Mouse (Mus musculus) heart, embryonic 14.5 days (tissue): ENCODE data around the gene Plekhh2. TPM values are rescaled to one million over a fixed set of nuclear protein-coding genes. Genes with fewer than 3 reads are reported as not detected.

Source experiments
- ATAC-seq: fragments of 200-750 bp; cut with Nextera tagmentation; 2 replicates; pipeline ENCODE4 v1.8.0; 2017; ENCODE audit warnings: low read depth, moderate TSS enrichment; ENCODE audit not compliant: insufficient number of reproducible peaks, insufficient read depth, low FRiP score
- H3K27ac ChIP-seq, 2 experiments: fragments of 200-500 bp in 1 of 2; fragments of 300-500 bp in 1 of 2; sonication (generic) in 1 of 2; replicated peaks in 1 of 2; 2 replicates each; pipeline ENCODE4 v1.5.1; 2012 to 2014; ENCODE audit warnings: low read depth in 2 of 2, low read length in 2 of 2, control low read depth in 1 of 2, mild to moderate bottlenecking in 1 of 2, mixed read lengths in 1 of 2; ENCODE audit not compliant: control insufficient read depth in 1 of 2, insufficient read depth in 1 of 2
- H3K27me3 ChIP-seq: fragments of 300-500 bp; sonication (generic); 2 replicates; pipeline ENCODE4 v1.6.1; 2014; ENCODE audit warnings: mild to moderate bottlenecking, low read length, control low read depth; ENCODE audit not compliant: control insufficient read depth, insufficient read depth
- H3K36me3 ChIP-seq: fragments of 300-500 bp; sonication (generic); 2 replicates; pipeline ENCODE4 v1.6.1; 2014; ENCODE audit warnings: mild to moderate bottlenecking, control low read depth, low read length, mixed read lengths; ENCODE audit not compliant: control insufficient read depth, insufficient read depth
- H3K4me1 ChIP-seq, 2 experiments: fragments of 200-500 bp in 1 of 2; fragments of 300-500 bp in 1 of 2; sonication (generic) in 1 of 2; 2 replicates each; pipeline ENCODE4 v1.6.1; 2012 to 2014; ENCODE audit warnings: low read length in 2 of 2, control low read depth in 1 of 2, mixed read lengths in 1 of 2; ENCODE audit not compliant: control insufficient read depth in 2 of 2, insufficient read depth in 2 of 2
- H3K4me2 ChIP-seq: fragments of 300-500 bp; sonication (generic); 2 replicates; pipeline ENCODE4 v1.6.1; 2014; ENCODE audit warnings: mild to moderate bottlenecking, low read length
- H3K4me3 ChIP-seq, 2 experiments: fragments of 200-500 bp in 1 of 2; fragments of 300-500 bp in 1 of 2; sonication (generic) in 1 of 2; 2 replicates each; pipeline ENCODE4 v1.5.1; 2012 to 2014; ENCODE audit warnings: low read length in 2 of 2, mild to moderate bottlenecking in 2 of 2, control low read depth in 1 of 2, low read depth in 1 of 2, moderate library complexity in 1 of 2; ENCODE audit not compliant: control insufficient read depth in 1 of 2, insufficient read depth in 1 of 2
- H3K9ac ChIP-seq: fragments of 300-500 bp; sonication (generic); 2 replicates; pipeline ENCODE4 v1.6.1; 2014; ENCODE audit warnings: mild to moderate bottlenecking, low read length
- H3K9me3 ChIP-seq: fragments of 300-500 bp; sonication (generic); 2 replicates; pipeline ENCODE4 v1.6.1; 2016; ENCODE audit warnings: low read length, control low read depth; ENCODE audit not compliant: control insufficient read depth
- WGBS: fragments of 180-500 bp; shearing (Covaris S2); extraction: QIAGEN DNeasy Blood & Tissue Kit; methylation state at CpG from one replicate; pipeline ENCODE4 v1.1.7; 2014; 5-methylcytosine and 5-hydroxymethylcytosine counted together
- polyA plus RNA-seq: library from polyadenylated mRNA; unstranded; fragments of >200 nt; fragmentation: Nextera tagmentation; extraction: Ambion mirVana; gene quantifications from 2 replicates; pipeline ENCODE4 v1.2.1, GENCODE M21; 2014

Gene Plekhh2
- polyA plus RNA-seq, 1 experiment from 2014 or later, result 2.7 TPM

GRCm38 (mm10) chr17:84611500-84611899 is 99.8 kb downstream of the Plekhh2 start:
- 88% methylated on average over 9 of the region's 9 CpGs for WGBS
- no peak overlapping the region for H3K9ac ChIP-seq
- no peak overlapping the region for H3K27ac ChIP-seq
- H3K4me3 ChIP-seq, result no peak overlapping the region
- H3K27me3 ChIP-seq, result no peaks in the 10 kb centered on the region
- H3K4me2 ChIP-seq, result no peak overlapping the region
- no peak for ATAC-seq
- H3K9me3 ChIP-seq, result no peaks in the 10 kb centered on the region
- 0 out of 2 replicates have a peak, but pooled peaks cover 6% of the 10 kb centered on the region for H3K36me3 ChIP-seq
- no peaks in the 10 kb centered on the region for H3K4me1 ChIP-seq

- Histone ChIP-seq H3K27me3 (no peaks in the 10 kb centered on the region), H3K36me3 (0 out of 2 replicates have a peak, but pooled peaks cover 4% of the 10 kb centered on the region), H3K4me1 (no peaks in the 10 kb centered on the region), H3K27ac (no peak overlapping the region), H3K4me2 (no peak overlapping the region), H3K9ac (no peak overlapping the region), H3K9me3 (no peaks in the 10 kb centered on the region), H3K4me3 (no peak overlapping the region)
- 69% methylated on average over 7 of the region's 7 CpGs for WGBS
- no peak for ATAC-seq
These were observed 100.3 kb downstream of the Plekhh2 start for GRCm38 (mm10) chr17:84611971-84612370.

- H3K4me1 ChIP-seq, result peaks cover 0 to 2% of the 10 kb centered on the region in 2 experiments; a peak in 1 of 4 replicates
- no peaks in the 10 kb centered on the region for H3K27me3 ChIP-seq
- ATAC-seq, result no peak
- H3K9me3 ChIP-seq, result no peaks in the 10 kb centered on the region
- no peak overlapping the region for H3K27ac ChIP-seq
- 0 out of 2 replicates have a peak, but pooled peaks cover 3% of the 10 kb centered on the region for H3K36me3 ChIP-seq
- WGBS, result 86% methylated on average over 11 of the region's 11 CpGs
- H3K4me3 ChIP-seq, result no peak overlapping the region
- no peak overlapping the region for H3K4me2 ChIP-seq
- no peak overlapping the region for H3K9ac ChIP-seq
These were observed 104.1 kb downstream of the Plekhh2 start for GRCm38 (mm10) chr17:84615811-84616210.

GRCm38 (mm10) chr17:84616526-84617074 is 104.9 kb downstream of the Plekhh2 start:
- Histone ChIP-seq H3K9ac (no peak overlapping the region), H3K4me1 (peaks cover 0 to 2% of the 10 kb centered on the region in 2 experiments; a peak in 1 of 4 replicates), H3K27ac (no peak overlapping the region), H3K4me3 (no peak overlapping the region), H3K27me3 (no peaks in the 10 kb centered on the region), H3K4me2 (no peak overlapping the region), H3K9me3 (no peaks in the 10 kb centered on the region), H3K36me3 (0 out of 2 replicates have a peak, but pooled peaks cover 3% of the 10 kb centered on the region)
- WGBS, result 78% methylated on average over 6 of the region's 6 CpGs
- no peak for ATAC-seq

GRCm38 (mm10) chr17:84617953-84618352 is 106.3 kb downstream of the Plekhh2 start:
- ATAC-seq, result no peak
- no peaks in the 10 kb centered on the region for H3K9me3 ChIP-seq
- 0 out of 2 replicates have a peak, but pooled peaks cover 3% of the 10 kb centered on the region for H3K36me3 ChIP-seq
- peaks cover 0 to 2% of the 10 kb centered on the region in 2 experiments; a peak in 1 of 4 replicates for H3K4me1 ChIP-seq
- no peaks in the 10 kb centered on the region for H3K27me3 ChIP-seq
- no peak overlapping the region for H3K4me2 ChIP-seq
- 94% methylated on average over 6 of the region's 6 CpGs for WGBS
- no peak overlapping the region for H3K27ac ChIP-seq
- no peak overlapping the region for H3K4me3 ChIP-seq
- H3K9ac ChIP-seq, result no peak overlapping the region

- peaks cover 0 to 2% of the 10 kb centered on the region in 2 experiments; a peak in 1 of 4 replicates for H3K4me1 ChIP-seq
- ATAC-seq, result no peak
- 0 out of 2 replicates have a peak, but pooled peaks cover under 1% of the 10 kb centered on the region for H3K36me3 ChIP-seq
- no peak overlapping the region for H3K9ac ChIP-seq
- 85% methylated on average over 7 of the region's 7 CpGs for WGBS
- H3K4me3 ChIP-seq, result no peak overlapping the region
- no peak overlapping the region for H3K4me2 ChIP-seq
- H3K9me3 ChIP-seq, result no peaks in the 10 kb centered on the region
- H3K27me3 ChIP-seq, result no peaks in the 10 kb centered on the region
- no peak overlapping the region for H3K27ac ChIP-seq
These were observed 107.4 kb downstream of the Plekhh2 start for GRCm38 (mm10) chr17:84619112-84619511.

- Histone ChIP-seq H3K9me3 (no peaks in the 10 kb centered on the region), H3K27me3 (no peaks in the 10 kb centered on the region), H3K4me1 (peaks cover 0 to 2% of the 10 kb centered on the region in 2 experiments; a peak in 1 of 4 replicates), H3K9ac (no peak overlapping the region), H3K4me3 (no peak overlapping the region), H3K27ac (no peak overlapping the region), H3K4me2 (no peak overlapping the region), H3K36me3 (no peaks in the 10 kb centered on the region)
- ATAC-seq, result no peak
- 66% methylated on average over 3 of the region's 3 CpGs for WGBS
These were observed 108.4 kb downstream of the Plekhh2 start for GRCm38 (mm10) chr17:84620076-84620475.

GRCm38 (mm10) chr17:84620610-84621009 is 108.9 kb downstream of the Plekhh2 start:
- Histone ChIP-seq H3K36me3 (no peaks in the 10 kb centered on the region), H3K27ac (no peak overlapping the region), H3K4me1 (peaks cover 0 to 2% of the 10 kb centered on the region in 2 experiments; a peak in 1 of 4 replicates), H3K9me3 (no peaks in the 10 kb centered on the region), H3K4me3 (no peak overlapping the region), H3K4me2 (no peak overlapping the region), H3K27me3 (no peaks in the 10 kb centered on the region), H3K9ac (no peak overlapping the region)
- WGBS, result 91% methylated on average over 6 of the region's 6 CpGs
- ATAC-seq, result no peak
